Mouse (Mus musculus): Measurements from ENCODE around the gene Icam4.
"Not testable (repeated sequence)": the region's sequence is repeated elsewhere in the genome, so short reads cannot be mapped to it uniquely, and the experiment has no call there.

DNA sequence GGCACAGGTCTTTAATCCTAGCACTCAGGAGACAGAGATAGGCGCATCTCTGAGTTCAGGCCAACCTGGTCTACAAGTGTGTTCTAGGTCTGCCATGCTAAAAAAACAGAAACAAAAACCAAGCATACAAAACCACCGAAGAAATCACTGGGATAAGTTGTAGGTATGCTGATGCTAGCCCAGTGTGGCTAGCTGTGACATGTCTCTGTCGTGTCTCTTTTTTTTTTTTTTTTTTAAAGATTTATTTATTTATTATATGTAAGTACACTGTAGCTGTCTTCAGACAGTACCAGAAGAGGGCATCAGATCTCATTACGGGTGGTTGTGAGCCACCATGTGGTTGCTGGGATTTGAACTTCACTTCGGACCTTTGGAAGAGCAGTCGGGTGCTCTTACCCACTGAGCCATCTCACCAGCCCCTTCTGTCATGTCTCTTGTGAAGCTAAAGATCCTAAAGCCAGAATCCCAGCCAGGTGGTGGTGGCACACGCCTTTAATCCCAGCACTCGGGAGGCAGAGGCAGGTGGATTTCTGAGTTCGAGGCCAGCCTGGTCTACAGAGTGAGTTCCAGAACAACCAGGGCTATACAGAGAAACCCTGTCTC, 18.1 kb upstream of the Icam4 start:
- not testable (repeated sequence) for TF ChIP-seq CTCF, POLR2A (IDR thresholded peaks at IDR 0.05; ENCODE audit: insufficient read depth, low read depth, low read length)
